Mouse (Mus musculus): ENCODE measurements around the gene Cfap58. TPM values are rescaled to one million over a fixed set of nuclear protein-coding genes. Genes with fewer than 3 reads are reported as not detected.

Gene Cfap58
- 0.09 and 0.25 TPM in 2 replicates for polyA plus RNA-seq (2015; fragmentation: Nextera tagmentation; extraction: Ambion mirVana)

DNA sequence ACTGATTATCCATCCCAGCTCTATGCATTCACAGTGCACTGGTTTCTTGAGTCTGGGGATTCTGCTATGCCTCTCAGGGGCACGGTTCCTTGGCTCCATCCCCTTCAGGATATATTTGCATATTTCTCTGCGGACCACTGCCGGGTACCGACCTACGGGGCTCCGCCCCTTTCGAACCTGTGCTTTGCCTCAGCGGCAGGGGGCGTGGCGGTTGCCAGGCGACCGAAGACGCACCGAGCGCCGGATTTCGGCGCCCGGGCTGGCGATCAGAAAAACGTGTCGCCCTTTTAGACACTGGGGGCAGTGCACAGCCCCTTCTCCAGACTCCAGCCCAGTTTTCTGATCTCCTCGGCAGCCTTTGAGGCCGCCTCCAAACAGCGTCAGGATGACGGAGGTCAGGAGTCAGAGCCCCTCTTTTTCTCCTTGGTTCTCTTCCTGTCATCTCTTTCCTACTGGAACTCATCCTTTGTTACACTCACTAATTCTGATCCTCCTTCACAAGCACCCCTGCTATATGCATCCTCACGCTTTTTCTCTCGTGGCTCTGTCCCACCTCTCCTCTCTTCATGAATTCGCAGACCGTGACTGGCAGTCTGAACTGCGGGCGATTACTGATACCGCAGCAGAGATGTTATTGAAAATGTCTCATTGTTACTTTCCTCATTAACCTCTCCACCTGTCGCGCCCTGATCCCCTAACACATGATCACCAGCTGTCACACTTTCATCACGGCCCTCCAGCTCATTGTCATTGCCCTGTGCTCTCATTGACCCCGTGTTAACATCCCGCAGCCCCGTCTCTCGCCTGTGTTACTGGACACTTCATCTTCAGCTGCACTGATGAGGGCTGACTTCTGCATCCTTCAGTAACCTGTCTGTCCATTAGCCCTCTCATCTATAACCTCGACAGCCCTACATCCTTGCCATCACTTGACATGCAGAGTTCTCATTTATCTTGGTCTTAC lies at the start of gene Cfap58:
TSS of gene Cfap58 (plus strand) at position 233 of the 964 bp plus-strand sequence.
- H3K4me2 ChIP-seq (ENCODE audit: low read depth, low read length) = peak within 1 kb of the TSS; percentile 83
- H3K9me3 ChIP-seq (replicated peaks; ENCODE audit: control insufficient read depth, low read length) = no peaks in the 10 kb centered on the region
- H3K9ac ChIP-seq (ENCODE audit: low read length) = peak within 1 kb of the TSS; percentile 41
- H3K27me3 ChIP-seq (ENCODE audit: control insufficient read depth, insufficient read depth, low read length) = peaks cover 11% of the 10 kb centered on the region
- ATAC-seq (replicated peaks; ENCODE audit: extremely low read depth, insufficient read depth, low FRiP score) = peak; percentile 45
- H3K36me3 ChIP-seq (ENCODE audit: control insufficient read depth, insufficient read depth) = no peaks in the 10 kb centered on the region
- WGBS = 7% methylated on average over 41 of the region's 41 CpGs
- peak within 1 kb of the TSS; percentile 47 for H3K4me3 ChIP-seq (ENCODE audit: low read length)
- H3K4me1 ChIP-seq (ENCODE audit: control insufficient read depth, insufficient read depth, low read length) = peaks cover 5% of the 10 kb centered on the region; the same call in 1 of the 2 replicates
- no peak within 1 kb of the TSS for H3K27ac ChIP-seq (ENCODE audit: low read length)

DNA sequence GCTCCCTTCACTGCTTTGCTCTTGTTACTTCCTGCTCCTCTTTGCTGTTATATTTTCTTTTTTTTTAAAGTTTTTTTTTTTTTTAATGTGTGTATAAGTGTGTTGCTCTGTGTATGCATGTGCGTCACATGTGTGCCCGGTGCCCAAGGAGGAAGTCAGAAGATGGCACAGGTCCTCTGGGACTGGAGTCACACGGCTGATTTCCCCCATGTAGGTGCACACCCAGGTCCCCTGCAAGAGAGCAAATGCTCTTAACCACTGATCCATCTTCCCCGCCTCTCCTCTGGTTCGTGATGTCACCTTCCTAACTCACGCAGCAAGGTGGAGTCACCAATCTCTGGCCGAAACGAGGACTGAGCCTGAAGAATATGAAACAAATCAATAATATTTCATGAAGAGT lies 49.4 kb upstream of the Cfap58 start:
- Histone ChIP-seq H3K4me3 (ENCODE audit: low read length) (no peak overlapping the region), H3K27ac (ENCODE audit: low read length) (no peak overlapping the region), H3K27me3 (ENCODE audit: control insufficient read depth, insufficient read depth, low read length) (no peaks in the 10 kb centered on the region), H3K4me2 (ENCODE audit: low read depth, low read length) (no peak overlapping the region), H3K36me3 (ENCODE audit: control insufficient read depth, insufficient read depth) (no peaks in the 10 kb centered on the region), H3K9ac (ENCODE audit: low read length) (no peak overlapping the region), H3K4me1 (ENCODE audit: control insufficient read depth, insufficient read depth, low read length) (peaks cover 56% of the 10 kb centered on the region), H3K9me3 (replicated peaks; ENCODE audit: control insufficient read depth, low read length) (no peaks in the 10 kb centered on the region)
- WGBS = 91% methylated on average over 8 of the region's 8 CpGs
- no peak for ATAC-seq (replicated peaks; ENCODE audit: extremely low read depth, insufficient read depth, low FRiP score)

DNA sequence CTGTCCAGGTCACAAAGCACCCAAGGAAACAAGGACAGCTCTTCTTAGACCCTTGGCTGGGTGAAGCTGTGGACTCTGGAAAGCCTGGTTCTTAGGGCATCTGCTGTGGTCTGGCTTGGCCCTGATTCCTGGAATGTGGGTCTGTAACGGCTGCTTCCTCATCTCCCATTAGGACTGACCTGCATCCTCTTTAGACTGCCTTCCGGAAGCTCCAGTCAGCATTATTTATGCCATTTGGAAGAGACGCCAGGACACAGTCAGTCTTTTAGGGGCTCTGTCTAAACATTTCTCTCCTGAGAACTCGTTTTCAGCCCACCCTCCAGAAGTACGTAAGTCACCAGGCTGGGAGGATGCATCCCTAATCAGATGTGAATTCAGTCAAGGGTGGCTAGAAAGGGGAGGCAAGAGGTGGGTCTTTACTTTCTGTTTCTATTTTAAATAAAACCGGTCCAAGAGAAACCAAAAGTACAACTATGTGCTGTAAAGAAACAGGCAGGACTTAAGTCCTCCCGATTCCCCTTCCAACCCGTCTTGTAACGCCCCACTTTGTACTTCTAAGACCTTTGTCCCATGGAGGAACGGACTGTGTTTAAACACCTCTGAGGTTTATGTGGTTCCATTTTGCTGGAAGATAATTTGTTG lies 46.9 kb upstream of the Cfap58 start:
- WGBS = 51% methylated on average over 10 of the region's 10 CpGs
- H3K9ac ChIP-seq (ENCODE audit: low read length) = peak overlapping the region; percentile 35; the same call in 1 of the 2 replicates
- no peak for ATAC-seq (replicated peaks; ENCODE audit: extremely low read depth, insufficient read depth, low FRiP score)
- no peak overlapping the region; the same call in 1 of the 2 replicates for H3K4me3 ChIP-seq (ENCODE audit: low read length)
- peak overlapping the region; percentile 61 for H3K27ac ChIP-seq (ENCODE audit: low read length)
- peaks cover 12% of the 10 kb centered on the region for H3K36me3 ChIP-seq (ENCODE audit: control insufficient read depth, insufficient read depth)
- no peaks in the 10 kb centered on the region for H3K9me3 ChIP-seq (replicated peaks; ENCODE audit: control insufficient read depth, low read length)
- H3K27me3 ChIP-seq (ENCODE audit: control insufficient read depth, insufficient read depth, low read length) = no peaks in the 10 kb centered on the region
- H3K4me1 ChIP-seq (ENCODE audit: control insufficient read depth, insufficient read depth, low read length) = peaks cover 45% of the 10 kb centered on the region
- H3K4me2 ChIP-seq (ENCODE audit: low read depth, low read length) = peak overlapping the region; percentile 42

DNA sequence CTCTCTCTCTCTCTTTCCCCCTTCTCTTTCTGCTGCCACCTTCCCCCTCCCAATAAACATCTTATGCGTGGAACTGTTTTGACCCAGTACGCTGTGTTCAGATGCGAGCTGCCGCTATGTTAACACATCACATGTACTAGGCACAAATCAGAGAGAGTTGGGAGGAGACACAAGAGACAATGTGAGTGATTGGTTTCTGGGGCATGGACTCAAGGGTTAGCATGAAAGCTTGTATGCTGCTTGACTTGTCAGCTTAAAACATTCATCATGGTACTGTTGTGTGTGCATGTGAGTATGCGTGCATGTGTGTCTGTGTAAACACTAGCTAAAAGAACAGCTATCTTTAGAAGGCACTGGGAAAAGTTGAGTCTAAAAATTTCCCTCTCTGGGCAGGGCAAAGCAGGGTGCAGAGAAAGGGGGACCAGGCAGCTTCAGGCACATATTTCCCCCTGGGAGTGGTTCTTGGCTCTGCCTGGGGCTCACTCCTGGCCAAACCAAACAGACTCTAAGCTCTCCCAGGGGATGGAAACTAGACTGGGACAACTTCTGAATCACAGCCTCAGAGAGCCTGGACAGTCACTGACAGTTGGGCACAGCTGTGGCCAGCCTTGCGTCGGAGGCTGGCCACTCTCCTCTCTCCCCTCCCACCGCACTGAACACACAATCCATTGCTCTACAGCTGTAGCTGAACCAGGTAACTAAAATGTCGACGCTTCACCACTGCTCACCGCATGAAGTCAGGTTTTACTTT lies 45.7 kb upstream of the Cfap58 start:
- peak; percentile 56 for ATAC-seq (replicated peaks; ENCODE audit: extremely low read depth, insufficient read depth, low FRiP score)
- Histone ChIP-seq H3K27me3 (ENCODE audit: control insufficient read depth, insufficient read depth, low read length) (no peaks in the 10 kb centered on the region), H3K9ac (ENCODE audit: low read length) (no peak overlapping the region), H3K4me2 (ENCODE audit: low read depth, low read length) (no peak overlapping the region), H3K36me3 (ENCODE audit: control insufficient read depth, insufficient read depth) (peaks cover 24% of the 10 kb centered on the region), H3K27ac (ENCODE audit: low read length) (peak overlapping the region; percentile 61), H3K4me3 (ENCODE audit: low read length) (no peak overlapping the region), H3K4me1 (ENCODE audit: control insufficient read depth, insufficient read depth, low read length) (peaks cover 34% of the 10 kb centered on the region), H3K9me3 (replicated peaks; ENCODE audit: control insufficient read depth, low read length) (no peaks in the 10 kb centered on the region)
- 58% methylated on average over 11 of the region's 11 CpGs for WGBS

DNA sequence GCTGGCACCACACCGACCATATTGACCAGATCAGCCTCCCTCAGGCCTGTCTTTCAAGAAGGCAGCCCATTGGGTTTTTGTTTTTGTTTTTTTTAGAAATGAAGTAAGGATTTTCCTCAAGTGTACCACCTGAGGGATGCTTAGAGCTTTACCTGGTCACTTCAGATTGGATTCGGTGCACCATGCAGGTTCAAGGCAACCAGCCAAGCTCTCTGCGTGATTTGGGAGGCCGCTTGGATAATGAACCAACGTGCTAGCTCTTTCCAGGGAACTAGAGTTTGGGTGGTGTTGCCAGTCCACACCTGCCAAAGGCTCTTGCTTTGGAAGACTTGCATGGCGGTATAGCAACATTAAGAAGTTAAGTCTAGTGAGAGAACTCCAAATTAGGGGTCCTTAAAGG lies 44.4 kb upstream of the Cfap58 start:
- Histone ChIP-seq H3K4me2 (ENCODE audit: low read depth, low read length) (no peak overlapping the region), H3K4me3 (ENCODE audit: low read length) (no peak overlapping the region), H3K27me3 (ENCODE audit: control insufficient read depth, insufficient read depth, low read length) (no peaks in the 10 kb centered on the region), H3K27ac (ENCODE audit: low read length) (no peak overlapping the region), H3K9ac (ENCODE audit: low read length) (no peak overlapping the region), H3K9me3 (replicated peaks; ENCODE audit: control insufficient read depth, low read length) (no peaks in the 10 kb centered on the region), H3K36me3 (ENCODE audit: control insufficient read depth, insufficient read depth) (peaks cover 32% of the 10 kb centered on the region), H3K4me1 (ENCODE audit: control insufficient read depth, insufficient read depth, low read length) (peaks cover 28% of the 10 kb centered on the region)
- 93% methylated on average over 6 of the region's 6 CpGs for WGBS
- no peak for ATAC-seq (replicated peaks; ENCODE audit: extremely low read depth, insufficient read depth, low FRiP score)

DNA sequence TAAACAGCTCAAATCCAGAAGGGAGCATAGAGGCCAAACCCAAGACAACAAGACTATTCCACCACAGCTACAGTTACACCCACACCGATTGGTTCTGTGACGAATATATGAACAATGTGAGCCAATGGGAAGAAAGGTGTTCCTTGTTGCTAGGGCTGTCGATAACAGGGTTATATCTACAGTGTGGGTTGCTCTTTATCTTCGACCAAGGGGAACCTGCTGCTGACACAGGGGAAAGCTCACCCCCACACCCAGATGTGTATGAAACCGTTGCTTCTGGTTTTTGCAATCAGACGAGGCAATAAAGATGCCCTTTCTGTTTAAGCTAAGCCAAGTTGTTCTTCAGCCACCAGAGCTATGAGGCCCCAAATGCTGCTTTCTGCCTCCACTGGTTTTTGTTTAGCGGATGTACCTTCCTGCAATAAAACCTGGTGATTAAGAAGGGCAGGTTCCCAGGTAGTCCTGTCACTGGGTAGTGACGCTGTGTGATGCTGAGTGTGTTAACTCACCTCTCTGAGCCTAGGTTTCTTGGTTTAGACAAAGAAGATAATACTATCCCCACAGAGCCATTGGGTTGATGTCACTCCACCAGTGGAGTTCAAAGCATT lies 38.9 kb upstream of the Cfap58 start:
- no peak overlapping the region for H3K4me2 ChIP-seq (ENCODE audit: low read depth, low read length)
- H3K4me1 ChIP-seq (ENCODE audit: control insufficient read depth, insufficient read depth, low read length) = peaks cover 34% of the 10 kb centered on the region
- peaks cover 30% of the 10 kb centered on the region for H3K36me3 ChIP-seq (ENCODE audit: control insufficient read depth, insufficient read depth)
- H3K27ac ChIP-seq (ENCODE audit: low read length) = no peak overlapping the region
- H3K4me3 ChIP-seq (ENCODE audit: low read length) = no peak overlapping the region
- no peak overlapping the region for H3K9ac ChIP-seq (ENCODE audit: low read length)
- no peak for ATAC-seq (replicated peaks; ENCODE audit: extremely low read depth, insufficient read depth, low FRiP score)
- H3K27me3 ChIP-seq (ENCODE audit: control insufficient read depth, insufficient read depth, low read length) = no peaks in the 10 kb centered on the region
- H3K9me3 ChIP-seq (replicated peaks; ENCODE audit: control insufficient read depth, low read length) = no peaks in the 10 kb centered on the region
- WGBS = 78% methylated on average over 8 of the region's 8 CpGs

DNA sequence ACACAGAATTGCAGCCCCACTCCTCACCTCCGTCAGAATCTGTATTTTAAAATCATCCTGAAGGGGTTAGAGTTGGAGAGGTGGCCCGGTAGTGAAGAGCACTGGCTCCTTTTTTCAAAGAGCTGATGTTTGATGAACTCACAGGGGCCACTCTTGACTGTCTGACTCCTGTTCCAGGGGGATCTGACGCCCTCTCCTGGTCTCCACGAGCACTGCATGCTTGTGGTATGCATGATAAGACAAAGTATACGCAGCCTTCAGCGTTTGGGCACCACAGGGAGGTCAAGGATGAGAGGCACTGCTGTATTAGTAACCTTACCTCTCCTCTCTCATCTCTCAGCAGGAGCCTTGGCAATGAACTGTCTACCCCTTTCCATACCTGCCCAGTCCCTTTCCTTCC lies 37.5 kb upstream of the Cfap58 start:
- 57% methylated on average over 6 of the region's 6 CpGs for WGBS
- ATAC-seq (replicated peaks; ENCODE audit: extremely low read depth, insufficient read depth, low FRiP score) = no peak
- Histone ChIP-seq H3K9me3 (replicated peaks; ENCODE audit: control insufficient read depth, low read length) (no peaks in the 10 kb centered on the region), H3K4me3 (ENCODE audit: low read length) (no peak overlapping the region), H3K27me3 (ENCODE audit: control insufficient read depth, insufficient read depth, low read length) (no peaks in the 10 kb centered on the region), H3K36me3 (ENCODE audit: control insufficient read depth, insufficient read depth) (peaks cover 25% of the 10 kb centered on the region), H3K4me1 (ENCODE audit: control insufficient read depth, insufficient read depth, low read length) (peaks cover 37% of the 10 kb centered on the region), H3K4me2 (ENCODE audit: low read depth, low read length) (no peak overlapping the region), H3K9ac (ENCODE audit: low read length) (no peak overlapping the region), H3K27ac (ENCODE audit: low read length) (no peak overlapping the region)

DNA sequence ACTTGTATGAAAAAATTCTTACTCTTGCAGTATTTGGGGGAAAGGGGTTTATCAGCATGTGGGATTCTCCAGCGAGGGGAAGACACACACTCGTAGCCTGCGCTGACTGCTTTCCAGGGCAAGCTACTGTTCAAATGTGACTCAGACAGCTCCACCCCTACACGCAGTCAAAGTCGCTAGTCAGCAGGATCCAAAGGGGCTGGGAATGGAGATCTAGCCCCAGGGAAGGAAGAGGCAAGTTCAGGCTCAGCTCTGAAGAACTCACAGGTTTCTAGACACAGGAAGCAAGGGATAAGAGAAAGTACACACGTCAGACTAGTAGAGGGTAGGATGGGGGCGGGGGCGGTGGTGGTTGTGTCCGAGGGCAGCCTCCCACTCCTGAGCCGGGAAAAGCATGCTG lies 36.9 kb upstream of the Cfap58 start:
- Histone ChIP-seq H3K4me3 (ENCODE audit: low read length) (no peak overlapping the region), H3K27me3 (ENCODE audit: control insufficient read depth, insufficient read depth, low read length) (no peaks in the 10 kb centered on the region), H3K27ac (ENCODE audit: low read length) (no peak overlapping the region), H3K9ac (ENCODE audit: low read length) (no peak overlapping the region), H3K9me3 (replicated peaks; ENCODE audit: control insufficient read depth, low read length) (no peaks in the 10 kb centered on the region), H3K4me2 (ENCODE audit: low read depth, low read length) (no peak overlapping the region), H3K36me3 (ENCODE audit: control insufficient read depth, insufficient read depth) (peaks cover 20% of the 10 kb centered on the region), H3K4me1 (ENCODE audit: control insufficient read depth, insufficient read depth, low read length) (peaks cover 43% of the 10 kb centered on the region)
- WGBS = 67% methylated on average over 10 of the region's 10 CpGs
- ATAC-seq (replicated peaks; ENCODE audit: extremely low read depth, insufficient read depth, low FRiP score) = no peak
